Mouse (Mus musculus) kidney, postnatal 14 days (tissue): ENCODE data around the gene Pvrig.
"Not testable (repeated sequence)": the region's sequence is repeated elsewhere in the genome, so short reads cannot be mapped to it uniquely, and the experiment has no call there.

Source experiments
- DNase-seq: peaks from one replicate; pipeline ENCODE4 v3.0.0; 2022; ENCODE audit warnings: mixed read lengths

Pvrig gene

DNA sequence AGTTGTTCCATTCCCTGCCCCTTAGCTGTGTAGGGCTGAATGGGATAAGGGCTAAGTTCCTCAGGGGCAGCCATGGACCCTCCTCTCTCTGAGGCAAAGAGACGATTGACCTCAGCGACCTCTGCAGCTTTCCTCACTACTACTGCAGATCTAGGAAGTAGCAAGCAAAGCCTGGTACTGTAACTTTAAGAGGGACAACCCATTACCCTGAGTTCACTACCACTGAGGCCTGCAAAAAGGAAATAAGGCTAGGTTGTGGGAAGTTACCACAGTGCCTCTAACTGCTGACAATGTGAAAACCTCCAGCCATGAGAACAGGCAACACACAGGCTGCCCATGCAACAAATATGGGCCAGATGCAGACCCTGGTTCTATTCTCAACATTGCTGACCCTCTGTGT, at the start of gene Pvrig:
Pvrig (plus strand) TSS at position 301 of the 400 bp plus-strand sequence.
- DNase-seq: no peak

DNA sequence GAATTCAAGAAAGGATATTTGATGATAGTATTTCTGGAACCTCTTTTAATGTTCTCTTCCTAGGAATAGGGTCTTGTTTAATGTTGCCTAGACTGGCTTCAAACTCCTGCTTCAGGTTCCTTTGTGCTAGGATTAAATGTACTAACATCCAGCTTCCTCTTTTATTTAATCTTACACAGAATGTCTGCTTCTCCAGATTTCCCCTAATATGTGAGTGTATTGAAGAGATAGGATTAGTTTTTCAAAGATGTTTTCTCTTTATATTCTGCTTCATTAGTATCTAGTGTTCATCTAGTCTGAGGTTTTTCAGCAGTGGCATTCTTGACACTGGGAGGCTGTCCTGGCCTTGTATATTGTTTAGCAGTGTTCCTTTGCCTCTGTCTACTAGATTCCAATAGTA, 47.6 kb upstream of the Pvrig start:
- no peak for DNase-seq

DNA sequence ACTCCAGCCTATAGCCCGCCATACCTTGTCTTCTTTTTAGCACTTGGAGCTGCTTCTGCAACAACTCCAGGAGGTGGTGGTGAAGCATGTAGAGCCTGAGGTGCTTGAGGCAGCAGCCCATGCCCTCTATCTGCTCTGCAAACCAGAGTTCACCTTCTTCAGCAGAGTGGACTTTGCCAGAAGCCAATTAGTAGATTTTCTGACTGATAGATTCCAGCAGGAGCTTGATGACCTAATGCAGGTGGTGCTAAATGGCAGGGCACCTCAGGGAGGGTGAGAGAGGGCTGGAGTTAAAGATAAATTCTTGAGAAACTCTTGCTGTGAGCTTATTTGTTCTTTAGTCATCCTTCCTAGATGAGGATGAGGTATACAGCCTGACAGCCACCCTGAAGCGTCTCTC, 42.1 kb upstream of the Pvrig start:
- no peak for DNase-seq

DNA sequence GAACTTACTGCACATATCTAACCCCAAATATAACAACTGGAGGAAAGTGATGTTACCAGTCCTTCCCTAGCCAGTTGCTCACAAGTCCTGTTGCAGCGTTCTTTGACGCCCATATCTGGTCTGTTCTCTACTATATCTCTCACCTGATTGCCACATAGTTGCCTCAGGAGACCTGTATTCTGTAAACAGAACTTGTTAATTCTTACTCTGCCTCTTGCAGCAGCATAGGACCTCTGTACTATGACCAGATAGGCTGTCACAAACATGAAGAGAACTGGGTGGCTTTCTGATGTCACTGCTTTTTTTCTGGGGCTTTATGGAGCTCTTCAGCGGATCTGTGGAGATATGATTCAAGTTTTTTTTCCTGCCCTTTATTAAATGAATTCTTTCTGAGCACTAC, 29.0 kb upstream of the Pvrig start:
- no peak for DNase-seq

DNA sequence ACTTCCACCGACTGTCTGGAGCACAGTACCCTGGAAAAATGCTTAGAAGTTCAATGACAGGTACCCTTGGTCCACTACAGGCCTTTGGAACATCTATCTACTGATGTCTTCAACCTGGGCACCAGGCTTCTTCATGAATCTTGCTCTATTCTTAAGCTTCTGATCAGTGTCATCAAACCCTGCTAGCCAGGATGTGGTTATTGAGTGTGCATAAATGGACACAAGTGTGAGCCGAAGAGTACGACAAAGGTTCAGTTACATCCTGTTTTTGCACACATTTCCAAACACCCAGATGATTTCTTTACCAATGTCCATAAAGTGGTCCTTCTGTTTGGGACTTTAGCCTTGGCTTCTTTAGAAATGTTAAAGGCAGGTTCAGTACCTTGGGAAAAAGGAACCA, 1.5 kb downstream of the Pvrig start:
- no peak for DNase-seq

DNA sequence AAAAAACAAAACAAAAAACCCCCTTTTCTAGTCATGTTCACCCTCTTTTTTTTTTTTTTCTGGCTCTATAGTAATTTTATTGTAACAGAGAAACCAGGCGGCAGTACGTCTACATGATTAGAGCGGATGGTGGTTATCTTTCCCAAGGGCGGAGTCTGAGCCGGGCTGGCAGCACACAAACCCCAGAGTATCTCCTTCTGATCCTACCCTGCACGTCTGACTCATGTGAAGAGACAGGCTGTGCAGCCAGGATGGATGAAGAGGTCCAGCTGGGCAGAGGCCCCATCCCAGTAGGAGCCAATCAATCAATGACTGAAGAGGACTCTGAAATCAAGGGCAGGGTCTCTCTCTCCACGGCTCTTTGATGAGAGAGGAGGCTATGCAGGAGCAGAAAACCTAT, 21.4 kb downstream of the Pvrig start:
- DNase-seq: not testable (repeated sequence)

DNA sequence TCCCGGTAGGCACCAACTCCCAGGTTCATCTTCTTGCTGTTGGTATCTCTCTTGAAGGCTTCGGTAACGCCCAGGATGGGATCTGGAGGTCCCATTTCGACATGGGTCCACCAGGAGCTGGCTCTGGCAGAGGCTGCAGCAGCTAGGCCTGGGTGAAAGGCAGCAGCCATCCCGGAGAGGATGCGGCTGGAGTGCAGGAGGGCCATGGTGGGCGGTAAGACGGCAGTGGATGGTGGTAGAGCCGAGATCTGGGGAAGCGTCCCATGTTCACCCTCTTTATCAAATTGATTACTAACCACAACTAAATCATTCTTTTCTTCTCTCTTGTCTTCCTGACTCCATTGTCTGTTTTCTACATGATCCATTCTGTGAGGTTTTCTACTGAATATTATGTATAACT, 23.6 kb downstream of the Pvrig start:
- DNase-seq: not testable (repeated sequence)
